Mouse (Mus musculus): ENCODE measurements around the gene Sdccag8.

The Sdccag8 gene

DNA sequence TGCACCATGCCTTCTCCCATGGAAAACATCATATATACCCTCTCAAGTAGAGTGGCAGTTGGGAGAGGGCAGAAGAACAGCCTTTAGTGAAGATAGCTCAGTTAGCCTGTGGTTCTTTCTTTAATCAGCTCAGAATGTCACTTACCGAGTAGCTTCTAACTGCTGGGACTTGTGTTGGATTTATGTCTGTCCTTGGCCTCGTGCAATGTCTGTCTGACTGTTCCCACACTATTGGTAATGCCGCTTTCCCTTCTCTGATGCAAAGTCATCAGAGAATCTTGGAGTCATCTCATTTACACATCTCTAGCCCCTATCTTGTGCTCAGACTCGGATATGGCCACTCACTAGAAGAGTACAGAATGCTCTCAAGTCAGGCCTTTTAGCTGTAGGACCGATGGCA lies 128.7 kb downstream of the Sdccag8 start:
- no peak for DNase-seq (ENCODE audit: low spot score)

GRCm38 (mm10) chr1:176943987-176944386 lies 129.5 kb downstream of the Sdccag8 start:
- no peak for DNase-seq (ENCODE audit: low spot score)

GRCm38 (mm10) chr1:176944458-176945174 lies 130.2 kb downstream of the Sdccag8 start:
- DNase-seq (ENCODE audit: low spot score) = no peak

- no peak for DNase-seq (ENCODE audit: low spot score)
These were observed 130.7 kb downstream of the Sdccag8 start for GRCm38 (mm10) chr1:176945175-176945540.

GRCm38 (mm10) chr1:176946031-176946795 lies 131.8 kb downstream of the Sdccag8 start:
- no peak for DNase-seq (ENCODE audit: low spot score)

DNA sequence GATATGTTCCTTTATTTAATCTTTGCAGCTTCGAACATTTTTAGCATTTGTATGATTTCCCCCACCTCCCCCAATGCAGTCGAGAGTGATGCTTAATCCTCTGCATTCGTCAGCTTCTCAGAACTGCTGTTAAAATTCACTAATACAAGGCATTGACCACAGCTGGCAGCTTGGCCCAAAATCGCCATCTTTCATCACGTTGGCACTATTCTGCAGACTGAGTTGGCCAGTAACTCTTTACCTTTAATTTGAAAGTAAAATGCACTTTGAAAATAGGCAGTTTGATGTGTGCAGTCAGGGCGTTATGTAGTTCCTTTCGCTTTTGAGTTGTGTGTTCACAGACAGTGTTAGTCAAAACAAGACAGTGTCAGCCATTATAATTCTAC lies 132.3 kb downstream of the Sdccag8 start:
- DNase-seq (ENCODE audit: low spot score) = no peak

- DNase-seq (ENCODE audit: low spot score) = no peak
These were observed 134.4 kb downstream of the Sdccag8 start for GRCm38 (mm10) chr1:176948861-176949260.

- DNase-seq (ENCODE audit: low spot score) = no peak
These were observed 134.9 kb downstream of the Sdccag8 start for GRCm38 (mm10) chr1:176949320-176949719.

- no peak for DNase-seq (ENCODE audit: low spot score)
These were observed 135.6 kb downstream of the Sdccag8 start for GRCm38 (mm10) chr1:176950061-176950460.

DNA sequence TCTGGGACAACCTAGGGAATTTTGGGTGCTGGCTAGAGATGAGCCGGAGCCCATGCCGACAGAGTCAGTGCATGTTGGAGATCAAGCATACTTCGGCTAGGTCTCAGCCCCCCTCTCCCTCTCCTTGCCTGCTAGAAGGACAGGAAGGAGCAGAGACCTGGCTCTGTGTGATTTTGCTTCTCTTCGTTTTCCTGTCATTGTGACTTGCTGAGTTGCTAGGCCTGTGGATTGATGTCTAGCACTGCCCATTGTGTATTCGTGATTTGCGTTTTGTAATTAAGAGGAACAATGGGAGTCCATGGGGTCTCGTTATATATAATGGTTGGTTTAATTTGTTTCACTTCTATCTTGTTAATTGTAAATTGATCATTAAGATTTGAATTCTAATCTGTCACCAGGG lies 137.4 kb downstream of the Sdccag8 start:
- DNase-seq (ENCODE audit: low spot score) = no peak

GRCm38 (mm10) chr1:176958311-176958710 lies 143.9 kb downstream of the Sdccag8 start:
- no peak for DNase-seq (ENCODE audit: low spot score)

- DNase-seq (ENCODE audit: low spot score) = no peak
These were observed 147.3 kb downstream of the Sdccag8 start for GRCm38 (mm10) chr1:176961716-176962115.

DNA sequence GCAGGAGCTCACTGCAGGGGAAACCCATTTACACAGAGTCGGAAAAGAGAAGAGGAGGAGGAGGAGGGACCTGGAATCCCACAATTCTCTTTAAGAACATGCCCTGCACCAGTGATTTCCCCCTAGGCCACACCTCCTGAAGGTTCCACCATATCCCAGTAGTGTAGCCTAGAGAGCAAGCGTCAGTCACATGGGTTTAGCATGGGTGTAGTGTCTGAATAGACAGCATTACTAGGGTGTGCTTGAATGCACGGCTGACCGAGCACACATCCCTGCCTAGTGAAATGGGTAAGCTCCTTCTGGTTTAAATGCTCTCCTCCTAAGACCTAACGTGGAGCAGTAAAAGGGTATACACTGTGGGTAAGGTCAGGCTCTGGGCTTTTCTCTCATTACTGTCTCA lies 148.4 kb downstream of the Sdccag8 start:
- no peak for DNase-seq (ENCODE audit: low spot score)

DNA sequence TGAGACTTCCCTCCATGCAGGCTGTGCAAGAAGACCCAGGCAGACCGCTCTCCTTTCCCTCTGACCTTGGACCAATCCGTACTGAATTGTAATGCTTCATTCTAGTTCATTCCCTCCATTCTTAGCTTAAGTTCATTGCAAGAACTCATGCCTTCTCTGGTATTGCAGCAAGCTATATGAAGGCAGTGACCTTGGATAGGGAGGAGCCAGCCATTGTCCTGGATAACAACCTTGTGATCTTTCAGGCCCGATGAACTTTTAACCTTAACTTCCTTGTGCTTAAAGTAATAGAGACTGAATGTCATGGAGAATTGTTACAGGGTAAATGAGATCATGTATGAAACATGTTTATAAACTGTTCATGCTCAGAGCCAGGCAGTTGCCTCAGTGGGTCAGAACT lies 152.8 kb downstream of the Sdccag8 start:
- no peak for DNase-seq (ENCODE audit: low spot score)

DNA sequence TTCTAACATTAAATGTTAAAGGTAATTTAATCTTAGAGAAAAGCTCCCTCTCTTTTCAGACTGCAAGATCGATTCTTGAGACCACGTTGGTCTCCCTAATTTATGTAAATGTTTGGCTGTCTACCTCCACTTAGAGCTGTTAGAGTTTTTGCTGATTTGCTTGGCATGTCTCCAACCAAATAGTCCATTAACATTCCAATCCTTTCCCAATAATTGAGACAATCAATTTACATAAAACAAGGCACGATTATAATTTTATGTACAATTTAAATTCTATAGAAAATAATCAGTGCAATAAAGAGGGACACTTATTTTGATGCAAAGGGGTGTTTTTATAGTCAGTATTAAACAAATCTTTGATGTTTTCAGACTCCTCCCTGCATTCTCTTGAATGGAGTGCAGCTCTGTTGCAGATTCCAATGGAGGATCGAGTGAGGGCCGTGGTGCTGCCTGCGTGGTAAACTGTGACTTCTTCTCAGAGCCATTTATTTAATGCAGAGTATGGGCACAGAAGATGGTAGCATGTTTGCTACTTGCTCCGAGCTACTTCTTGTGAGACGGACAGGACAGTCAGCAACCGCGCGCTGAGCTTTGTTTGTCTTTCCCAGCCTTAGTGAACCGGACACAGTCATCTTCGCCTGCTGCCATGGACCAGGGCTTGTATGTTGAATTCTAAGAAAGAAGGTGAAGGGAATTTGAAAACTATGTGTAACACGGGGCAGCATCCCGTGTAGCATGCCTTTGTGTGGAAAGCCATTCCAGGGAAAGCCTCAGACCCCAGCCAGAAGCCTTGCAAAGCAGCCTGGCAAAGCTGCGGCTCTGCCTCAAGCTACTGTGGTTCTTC lies 156.4 kb downstream of the Sdccag8 start:
- no peak for DNase-seq (ENCODE audit: low spot score)

GRCm38 (mm10) chr1:176971479-176971797 lies 157.0 kb downstream of the Sdccag8 start:
- DNase-seq (ENCODE audit: low spot score) = no peak

DNA sequence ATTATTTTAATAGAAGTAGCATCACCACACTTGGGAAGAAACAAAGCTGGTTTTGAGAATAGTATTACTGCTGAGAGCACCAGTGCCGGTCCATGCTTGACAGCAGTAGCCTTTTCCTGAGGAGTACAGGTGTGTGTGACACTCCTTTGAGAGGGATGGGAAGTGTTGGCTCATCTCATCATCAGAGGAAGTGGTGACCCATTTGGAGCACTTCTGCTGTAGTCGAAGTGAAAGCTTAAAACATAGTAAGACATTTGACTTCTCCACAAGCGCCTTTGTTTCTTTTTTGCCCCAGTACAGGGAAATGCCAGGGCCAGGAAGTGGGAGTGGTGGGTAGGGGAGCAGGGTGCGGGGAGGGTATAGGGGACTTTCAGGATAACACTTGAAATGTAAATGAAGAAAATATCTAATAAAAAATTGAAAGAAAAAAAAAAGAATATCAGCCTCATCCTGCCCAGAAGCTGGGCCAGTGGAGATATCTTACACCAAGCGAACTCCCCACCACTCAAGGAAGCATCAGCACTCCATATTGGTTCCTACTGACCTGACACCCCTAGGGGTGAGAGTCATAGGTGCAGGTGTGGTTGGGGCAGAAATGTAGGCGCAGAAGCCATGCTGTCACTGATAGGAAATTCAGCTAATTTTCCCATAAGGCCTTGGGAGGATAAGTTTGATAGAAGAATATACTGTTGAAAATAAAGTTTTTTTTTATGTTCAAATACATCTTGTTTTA lies 159.1 kb downstream of the Sdccag8 start:
- no peak for DNase-seq (ENCODE audit: low spot score)

DNA sequence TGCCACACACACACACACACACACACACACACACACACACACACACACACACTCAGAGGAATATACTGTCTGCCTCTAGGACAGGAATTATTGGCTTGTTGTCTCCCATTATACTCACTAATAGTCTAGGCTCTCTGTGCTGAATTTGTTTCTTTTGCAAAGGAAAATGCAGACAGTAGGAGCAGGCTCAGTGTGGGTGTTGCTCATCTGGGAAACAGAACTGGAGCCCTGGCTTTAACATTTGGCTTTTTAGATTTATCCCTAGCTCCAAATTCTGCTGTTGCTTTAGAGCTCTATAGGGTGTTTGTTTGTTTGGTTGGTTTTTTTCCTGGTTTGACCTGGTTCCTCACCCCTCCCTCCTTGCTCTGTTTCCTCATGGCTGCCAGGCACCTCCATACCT lies 164.8 kb downstream of the Sdccag8 start:
- no peak for DNase-seq (ENCODE audit: low spot score)

GRCm38 (mm10) chr1:176980140-176980539 lies 165.7 kb downstream of the Sdccag8 start:
- DNase-seq (ENCODE audit: low spot score) = no peak

DNA sequence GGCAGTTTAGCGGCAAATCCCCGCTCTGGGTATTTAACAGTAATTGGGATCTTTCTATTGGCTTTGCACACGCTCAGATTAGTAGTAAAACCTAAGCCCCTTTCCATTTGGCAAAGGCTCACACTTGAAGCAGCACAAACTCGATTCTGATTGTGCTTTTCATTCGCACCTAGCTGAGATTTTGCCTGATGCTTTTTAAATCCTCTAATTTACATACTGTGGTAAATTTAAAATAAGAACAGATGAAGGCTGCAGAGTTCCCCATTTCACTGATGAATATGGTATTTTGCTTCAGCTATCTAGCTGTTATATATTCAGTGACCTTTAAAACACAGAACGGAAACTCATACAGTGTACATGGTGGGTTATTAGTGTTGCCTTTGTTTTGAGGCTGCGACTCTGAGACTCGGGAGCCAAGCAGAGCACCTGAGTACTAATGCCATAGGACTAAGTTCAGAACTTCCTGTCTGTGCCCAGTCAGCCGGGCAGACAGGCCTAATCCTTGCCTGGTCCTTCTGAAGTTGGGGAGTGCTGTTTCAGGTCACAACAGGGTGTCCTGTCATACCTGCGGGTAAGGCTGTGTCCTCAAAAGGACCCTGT lies 166.4 kb downstream of the Sdccag8 start:
- DNase-seq (ENCODE audit: low spot score) = no peak

GRCm38 (mm10) chr1:176981511-176981910 lies 167.1 kb downstream of the Sdccag8 start:
- DNase-seq (ENCODE audit: low spot score) = no peak

- no peak for DNase-seq (ENCODE audit: low spot score)
These were observed 168.2 kb downstream of the Sdccag8 start for GRCm38 (mm10) chr1:176982671-176983070.
